In genomic region chr11:106980455-106980854, GRCm38 (mm10) we compare ENCODE assay signal across 9 mouse cellular contexts. TPM values are rescaled to one million over a fixed set of nuclear protein-coding genes. Genes with fewer than 3 reads are reported as not detected.
DNase-seq lines count a peak whose midpoint lies in the region; ATAC-seq and TF ChIP-seq lines count a peak whose summit lies in the region.
"Had no signal": no experiment of that assay in that cellular context is flagged by ENCODE, and none has a peak within 500 bp of the region (broad histone marks: within the 10 kb centered on the region; RNA-seq: fewer than 3 reads in every experiment).

No protein-coding gene starts in this region.

- no peaks in the 10 kb centered on the region for H3K4me1 ChIP-seq in forebrain, postnatal 0 days (ENCODE audit: insufficient read depth)
- H3K4me1 ChIP-seq in forebrain, embryonic 13.5 days: no peaks in the 10 kb centered on the region
- peaks cover 0 to 4% of the 10 kb centered on the region in 2 experiments; a peak in 2 of 4 replicates for H3K4me1 ChIP-seq in liver, embryonic 14.5 days (replicated peaks; ENCODE audit: control insufficient read depth in 2 of 2, insufficient read depth in 2 of 2, low read length in 1 of 2)

- no peak overlapping the region for H3K4me2 ChIP-seq in forebrain, postnatal 0 days (ENCODE audit: low read depth)
- H3K4me2 ChIP-seq in forebrain, embryonic 13.5 days: no peak overlapping the region
- H3K4me2 ChIP-seq in liver, embryonic 14.5 days (ENCODE audit: low read depth): no peak overlapping the region

- TF ChIP-seq EP300 in liver, embryonic 14.5 days (IDR thresholded peaks at IDR 0.05; ENCODE audit: low read depth): no peak

- H3K4me3 ChIP-seq in forebrain, postnatal 0 days (ENCODE audit: low read depth, low read length): no peak overlapping the region
- H3K4me3 ChIP-seq in forebrain, embryonic 13.5 days: no peak overlapping the region
- H3K4me3 ChIP-seq in liver, embryonic 14.5 days (ENCODE audit: insufficient read depth in 1 of 2, low read depth in 2 of 2, low read length in 2 of 2): no peak overlapping the region

- TF ChIP-seq CTCF in forebrain, postnatal 0 days (IDR thresholded peaks at IDR 0.05; ENCODE audit: low read depth): peak; percentile 81
- TF ChIP-seq CTCF in liver, embryonic 14.5 days (IDR thresholded peaks at IDR 0.05; ENCODE audit: low read depth): peak; percentile 80

- no peak overlapping the region for H3K9ac ChIP-seq in forebrain, postnatal 0 days
- no peak overlapping the region for H3K9ac ChIP-seq in forebrain, embryonic 13.5 days
- no peak overlapping the region for H3K9ac ChIP-seq in liver, embryonic 14.5 days (replicated peaks)

- 30% methylated on average over 7 of the region's 7 CpGs for WGBS in forebrain, postnatal 0 days
- 20% methylated on average over 7 of the region's 7 CpGs for WGBS in forebrain, embryonic 13.5 days
- WGBS in liver, embryonic 14.5 days (ENCODE audit: insufficient replicate concordance): 21% methylated on average over 7 of the region's 7 CpGs

- no peaks in the 10 kb centered on the region for H3K27me3 ChIP-seq in forebrain, postnatal 0 days (ENCODE audit: insufficient read depth, low read length)
- no peaks in the 10 kb centered on the region for H3K27me3 ChIP-seq in forebrain, embryonic 13.5 days
- no peaks in the 10 kb centered on the region for H3K27me3 ChIP-seq in liver, embryonic 14.5 days (ENCODE audit: control insufficient read depth, insufficient read depth, low read length)

- peak; percentile 80 for DNase-seq in forebrain, postnatal 0 days
- peak; percentile 62 for DNase-seq in c-Kit-positive CD71-negative TER-119-negative erythroid progenitor cells, embryonic 14.5 days (ENCODE audit: low read depth)
- peak; percentile 42 to 83 for DNase-seq in frontal cortex, postnatal 36 days (ENCODE audit: low spot score in 2 of 2)
- peak; percentile 88 for DNase-seq in kidney, adult 9 months
- peak in 1 of 3 experiments; percentile 50 for DNase-seq in liver, embryonic 14.5 days (ENCODE audit: low read depth in 3 of 3, low spot score in 3 of 3)
- DNase-seq in right cerebral cortex, adult 2 months (ENCODE audit: low spot score in 2 of 2): peak; percentile 68 to 71

- H3K27ac ChIP-seq in forebrain, postnatal 0 days (ENCODE audit: low read depth, low read length): no peak overlapping the region
- no peak overlapping the region for H3K27ac ChIP-seq in forebrain, embryonic 13.5 days
- no peak overlapping the region for H3K27ac ChIP-seq in liver, embryonic 14.5 days
- H3K27ac ChIP-seq: macrophage had no signal

- no peaks in the 10 kb centered on the region for H3K36me3 ChIP-seq in forebrain, postnatal 0 days (ENCODE audit: insufficient read depth)
- H3K36me3 ChIP-seq in forebrain, embryonic 13.5 days (ENCODE audit: poor library complexity, severe bottlenecking): no peaks in the 10 kb centered on the region
- no peaks in the 10 kb centered on the region; the same call in 1 of the 2 replicates for H3K36me3 ChIP-seq in liver, embryonic 14.5 days (replicated peaks; ENCODE audit: control insufficient read depth, insufficient read depth, low read depth)

- ATAC-seq in forebrain, postnatal 0 days: no peak
- no peak for ATAC-seq in forebrain, embryonic 13.5 days
- peak; percentile 63 for ATAC-seq in CD4-positive, CD25-positive, alpha-beta regulatory T cell, adult 4 months
- ATAC-seq in liver, embryonic 14.5 days (ENCODE audit: insufficient read depth): no peak

- H3K9me3 ChIP-seq in forebrain, postnatal 0 days (ENCODE audit: low read length): no peaks in the 10 kb centered on the region
- no peaks in the 10 kb centered on the region for H3K9me3 ChIP-seq in forebrain, embryonic 13.5 days (replicated peaks)
- no peaks in the 10 kb centered on the region for H3K9me3 ChIP-seq in liver, embryonic 14.5 days (ENCODE audit: control insufficient read depth, low read length)

RNA-seq across cellular contexts. Expression of gene Kpna2, which starts 18.9 kb away (rescaled TPM):
- 75.5 and 83.5 TPM in 2 replicates for total RNA-seq in forebrain, postnatal 0 days (2014; rRNA removed)
- polyA plus RNA-seq in forebrain, postnatal 0 days (2015; fragmentation: Nextera tagmentation; extraction: Ambion mirVana): 100 and 102 TPM in 2 replicates
- polyA plus RNA-seq in forebrain, embryonic 13.5 days (2015; fragmentation: Nextera tagmentation; extraction: Ambion mirVana): 481 and 506 TPM in 2 replicates
- polyA plus RNA-seq in CD4-positive, CD25-positive, alpha-beta regulatory T cell, adult 4 months (2017; shearing (Covaris generic)): 100 to 1,000 TPM; 115 to 134 TPM
- 133 and 158 TPM in 2 replicates for polyA plus RNA-seq in liver, embryonic 14.5 days (2012; rRNA removed)
- polyA plus RNA-seq in liver, embryonic 14.5 days (2014; fragmentation: Nextera tagmentation; extraction: Ambion mirVana): 277 and 283 TPM in 2 replicates

RNA-seq across cellular contexts. Expression of gene 1810010H24Rik, which starts 45.0 kb away (rescaled TPM):
- total RNA-seq in forebrain, postnatal 0 days (2014; rRNA removed): 8.7 and 9.7 TPM in 2 replicates
- polyA plus RNA-seq in forebrain, postnatal 0 days (2015; fragmentation: Nextera tagmentation; extraction: Ambion mirVana): 9.5 and 10.0 TPM in 2 replicates
- 2.6 and 2.8 TPM in 2 replicates for polyA plus RNA-seq in forebrain, embryonic 13.5 days (2015; fragmentation: Nextera tagmentation; extraction: Ambion mirVana)
- 1 to 10 TPM; 1.4 to 1.5 TPM for polyA plus RNA-seq in CD4-positive, CD25-positive, alpha-beta regulatory T cell, adult 4 months (2017; shearing (Covaris generic))
- 1.8 and 1.9 TPM in 2 replicates for polyA plus RNA-seq in liver, embryonic 14.5 days (2012; rRNA removed)
- 2.6 and 3.9 TPM in 2 replicates for polyA plus RNA-seq in liver, embryonic 14.5 days (2014; fragmentation: Nextera tagmentation; extraction: Ambion mirVana)

RNA-seq across cellular contexts. Expression of gene Smurf2, which starts 59.9 kb away (rescaled TPM):
- 44.3 and 46.1 TPM in 2 replicates for total RNA-seq in forebrain, postnatal 0 days (2014; rRNA removed)
- polyA plus RNA-seq in forebrain, postnatal 0 days (2015; fragmentation: Nextera tagmentation; extraction: Ambion mirVana): 6.6 and 7.4 TPM in 2 replicates
- polyA plus RNA-seq in forebrain, embryonic 13.5 days (2015; fragmentation: Nextera tagmentation; extraction: Ambion mirVana): 15.9 and 16.0 TPM in 2 replicates
- polyA plus RNA-seq in CD4-positive, CD25-positive, alpha-beta regulatory T cell, adult 4 months (2017; shearing (Covaris generic)): 10 to 100 TPM; 12.2 to 16.1 TPM
- 2.6 and 3.2 TPM in 2 replicates for polyA plus RNA-seq in liver, embryonic 14.5 days (2012; rRNA removed)
- 3.8 and 4.0 TPM in 2 replicates for polyA plus RNA-seq in liver, embryonic 14.5 days (2014; fragmentation: Nextera tagmentation; extraction: Ambion mirVana)
